Mouse (Mus musculus) urinary bladder, adult 18-20 months (tissue): ENCODE data around the gene Bmx.

Experiments
- DNase-seq, 2 experiments: peaks; one replicate each; pipeline ENCODE4 v3.0.0; 2022; ENCODE audit warnings: low spot score in 2 of 2, mixed read lengths in 2 of 2

Gene Bmx

GRCm38 (mm10) chrX:164175311-164175710 lies 82.7 kb downstream of the Bmx start:
- no peak for DNase-seq

- no peak for DNase-seq
Observed at GRCm38 (mm10) chrX:164173880-164174279, 84.1 kb downstream of the Bmx start.

GRCm38 (mm10) chrX:164171034-164171433 lies 87.0 kb downstream of the Bmx start:
- no peak for DNase-seq

GRCm38 (mm10) chrX:164164681-164165080 lies 93.3 kb downstream of the Bmx start:
- DNase-seq: no peak

- DNase-seq: no peak
Observed at GRCm38 (mm10) chrX:164154594-164154993, 103.4 kb downstream of the Bmx start.

GRCm38 (mm10) chrX:164153606-164154005 lies 104.4 kb downstream of the Bmx start:
- no peak for DNase-seq

DNA sequence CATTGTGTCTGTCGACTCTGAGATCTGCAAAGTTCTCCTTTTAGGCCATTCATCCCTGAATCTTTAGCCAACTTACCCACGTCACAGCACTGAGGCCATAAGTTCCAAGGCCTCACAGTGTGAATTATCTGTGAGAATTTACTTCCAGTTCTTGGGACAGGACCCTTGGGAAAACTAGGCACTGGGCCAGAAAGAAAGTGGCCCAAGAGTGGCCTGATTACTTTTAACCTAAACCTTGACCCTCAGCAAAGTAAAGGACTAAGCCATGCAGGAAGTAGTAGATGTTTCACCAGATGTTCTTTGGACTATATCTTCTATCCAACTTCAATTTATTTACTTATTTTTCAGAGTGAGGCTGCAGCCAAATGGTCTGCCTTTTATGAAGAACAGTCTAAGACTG lies 105.3 kb downstream of the Bmx start:
- DNase-seq: no peak

DNA sequence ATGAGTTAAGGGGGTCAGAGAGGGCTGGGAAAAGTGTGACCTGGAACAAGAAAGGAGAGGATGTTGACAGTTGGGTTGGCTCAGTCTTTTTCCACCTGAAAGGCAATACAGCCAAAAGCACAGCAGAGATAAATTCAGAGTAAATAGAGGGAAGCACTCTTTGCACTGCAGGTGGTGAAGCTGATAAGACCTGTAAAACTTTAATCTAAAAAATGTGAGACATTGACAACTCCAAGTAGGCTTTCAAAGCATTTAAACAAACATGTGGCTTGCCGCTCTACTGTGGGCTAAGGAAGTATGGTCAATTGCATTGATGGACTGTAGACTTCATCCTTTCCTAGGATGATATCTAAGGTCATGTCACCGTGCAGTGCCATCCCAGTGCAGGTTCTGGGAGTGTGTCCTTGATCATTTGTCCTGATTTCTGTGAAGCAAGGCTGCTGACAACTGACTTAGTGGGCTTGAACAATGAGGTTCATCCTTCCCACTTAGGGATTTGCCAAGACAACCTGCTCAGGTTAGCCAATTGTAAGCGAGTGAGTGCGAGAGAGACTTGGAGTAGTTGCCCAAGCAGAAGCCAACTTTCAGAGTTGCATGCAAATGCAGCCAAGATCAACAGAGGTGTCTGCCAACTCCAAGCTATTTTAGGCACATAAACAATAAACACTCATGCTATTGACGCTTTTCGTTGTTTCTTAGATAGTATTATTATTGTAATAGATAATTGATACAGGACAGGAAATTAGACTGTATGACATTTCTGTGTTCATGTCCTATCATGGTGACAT lies 112.3 kb downstream of the Bmx start:
- DNase-seq: no peak
